Mouse (Mus musculus) urinary bladder, adult 18-20 months (tissue): ENCODE results near the gene Dnajc6.

ENCODE experiments used
- DNase-seq, 2 experiments: peaks; one replicate each; pipeline ENCODE4 v3.0.0; 2022; ENCODE audit warnings: low spot score in 2 of 2, mixed read lengths in 2 of 2

The Dnajc6 gene

DNA sequence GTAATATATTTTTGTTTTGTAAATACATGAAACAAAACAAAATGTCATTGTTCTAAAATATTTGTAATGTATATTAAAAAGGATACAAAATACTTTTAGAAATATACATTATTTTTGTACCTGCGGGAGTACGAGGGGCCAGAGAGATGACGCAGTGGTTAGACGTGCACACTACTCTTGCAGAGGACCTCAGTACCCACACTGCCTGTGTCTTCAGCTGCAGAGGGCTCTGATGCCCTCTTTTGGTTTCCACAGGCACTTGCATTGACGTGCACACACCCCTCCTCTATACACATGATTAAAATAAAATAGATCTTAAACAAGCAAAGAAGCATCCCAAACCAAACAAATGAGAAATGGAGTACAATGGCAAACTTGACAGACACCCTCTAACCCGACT, 146.3 kb downstream of the Dnajc6 start:
- DNase-seq: no peak

DNA sequence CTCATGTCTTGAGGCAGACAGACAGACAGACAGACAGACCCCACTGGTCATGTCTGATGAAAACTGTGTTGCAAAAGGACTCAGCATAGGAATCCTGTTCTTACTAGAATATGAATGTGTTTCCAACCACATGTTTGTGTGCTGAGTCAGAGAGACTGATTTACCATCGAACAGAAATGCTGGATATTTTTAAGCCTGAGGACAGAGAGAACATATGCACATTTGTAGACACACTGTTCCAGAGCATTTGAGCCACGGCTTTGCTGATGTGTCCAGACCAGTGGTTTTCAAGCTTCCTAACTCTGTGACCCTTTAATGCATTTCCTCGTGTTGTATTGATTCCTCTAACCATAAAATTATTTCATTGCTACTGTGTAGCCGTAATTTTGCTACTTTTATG, 146.8 kb downstream of the Dnajc6 start:
- DNase-seq: no peak

DNA sequence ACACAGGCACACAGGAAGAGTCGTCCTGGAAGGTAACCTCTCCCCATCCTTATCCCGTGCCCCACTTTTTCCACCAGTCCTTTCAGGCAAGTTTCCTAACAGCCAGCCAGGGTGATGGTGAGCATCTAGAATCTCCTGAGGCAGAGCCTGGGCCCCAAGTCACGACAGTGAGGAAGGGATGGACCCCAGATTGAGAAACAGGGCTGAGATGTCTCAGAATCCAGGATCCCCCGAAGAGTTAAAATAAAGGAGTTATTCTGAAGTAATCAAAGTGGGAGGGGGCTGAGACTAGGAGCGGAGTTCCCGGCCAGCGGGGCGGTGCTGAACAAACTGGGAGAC, 150.4 kb downstream of the Dnajc6 start:
- no peak for DNase-seq

DNA sequence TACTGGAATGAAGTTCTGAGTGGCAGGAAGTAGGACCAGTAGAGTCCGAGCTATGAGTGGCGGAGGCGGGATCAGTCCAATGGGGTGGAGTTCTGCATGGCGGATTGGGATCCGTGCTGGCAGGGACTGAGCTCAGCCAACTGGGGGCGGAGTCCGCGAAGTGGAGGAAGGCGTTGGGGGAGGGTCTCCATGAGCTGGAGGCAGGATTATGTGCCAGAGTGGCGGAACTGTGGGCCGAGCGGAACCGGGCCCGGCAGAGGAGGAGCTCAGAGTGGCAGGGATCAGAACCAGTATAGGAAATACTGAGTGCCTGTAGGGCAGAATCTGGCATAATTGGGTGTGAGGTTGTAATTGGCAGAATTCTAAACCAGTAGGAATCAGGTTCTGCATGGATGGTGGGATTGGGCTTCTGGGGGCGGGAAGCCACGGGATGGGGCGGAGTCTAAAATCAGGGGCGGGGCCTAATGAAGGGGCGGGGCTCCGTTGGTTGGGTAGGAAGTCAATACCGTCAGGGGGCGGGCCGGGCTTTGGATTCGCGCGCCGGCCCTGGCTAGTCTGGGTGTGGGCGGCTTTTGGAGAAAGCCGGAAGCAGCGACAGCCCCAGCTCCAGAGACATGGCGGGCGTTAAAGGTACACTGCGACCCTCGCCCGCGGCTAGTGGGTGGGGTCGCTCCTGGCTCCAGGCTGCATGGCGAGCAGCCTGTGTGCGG, 150.9 kb downstream of the Dnajc6 start, which contains the start of gene Leprot:
Gene Leprot (plus strand): TSS at position 523 of the 710 bp plus-strand sequence.
- peak; percentile 100 for DNase-seq

DNA sequence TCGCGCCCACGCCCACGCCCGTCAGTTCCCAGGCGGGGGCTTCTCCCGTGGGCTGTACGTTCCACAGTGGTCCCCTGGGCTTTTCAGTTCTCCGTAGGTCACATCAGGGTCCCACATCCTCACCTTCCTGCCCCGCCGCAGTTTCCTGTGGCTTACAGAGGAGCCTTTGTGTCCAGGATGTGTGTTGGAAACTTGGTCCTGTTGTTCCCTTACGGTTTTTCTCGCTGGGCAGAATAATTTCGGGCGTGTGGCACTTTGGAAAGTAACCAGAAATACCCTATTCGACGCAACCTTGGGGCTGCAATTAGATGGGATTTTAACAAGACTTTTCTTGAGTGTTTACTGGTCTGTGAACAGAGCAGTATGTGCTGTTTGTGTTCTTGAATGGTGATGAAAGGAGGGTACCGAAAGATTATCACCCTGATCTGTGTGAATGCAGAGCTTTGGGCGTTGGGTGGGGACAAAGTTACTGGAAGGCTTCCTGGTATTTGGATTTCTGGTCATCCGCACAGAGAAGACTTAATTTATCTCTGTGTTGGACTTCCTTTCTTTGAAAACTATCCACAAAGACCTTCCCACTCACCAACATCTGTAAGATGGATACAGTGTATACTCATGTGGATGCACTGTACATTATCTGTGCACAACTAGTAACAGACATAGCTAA, 151.7 kb downstream of the Dnajc6 start:
- no peak for DNase-seq

DNA sequence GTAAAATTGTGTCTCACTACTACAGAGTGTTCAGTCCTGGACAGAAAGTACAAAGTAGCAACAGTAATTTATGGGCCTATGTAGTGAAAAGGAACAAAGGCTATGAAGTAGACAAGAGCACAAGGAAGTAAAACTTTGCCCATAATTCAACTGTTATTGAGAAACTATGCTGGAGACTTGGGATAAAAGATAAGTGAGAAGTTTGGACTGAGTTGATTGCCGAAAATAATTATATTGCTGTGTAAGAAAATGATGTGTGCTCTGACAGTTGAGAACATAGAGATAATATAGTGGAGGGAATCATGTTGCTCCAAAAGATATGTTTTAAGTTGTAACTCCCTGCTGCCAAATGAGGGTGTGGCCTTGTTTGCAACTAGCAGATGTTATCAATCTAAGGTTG, 152.3 kb downstream of the Dnajc6 start:
- DNase-seq: no peak

DNA sequence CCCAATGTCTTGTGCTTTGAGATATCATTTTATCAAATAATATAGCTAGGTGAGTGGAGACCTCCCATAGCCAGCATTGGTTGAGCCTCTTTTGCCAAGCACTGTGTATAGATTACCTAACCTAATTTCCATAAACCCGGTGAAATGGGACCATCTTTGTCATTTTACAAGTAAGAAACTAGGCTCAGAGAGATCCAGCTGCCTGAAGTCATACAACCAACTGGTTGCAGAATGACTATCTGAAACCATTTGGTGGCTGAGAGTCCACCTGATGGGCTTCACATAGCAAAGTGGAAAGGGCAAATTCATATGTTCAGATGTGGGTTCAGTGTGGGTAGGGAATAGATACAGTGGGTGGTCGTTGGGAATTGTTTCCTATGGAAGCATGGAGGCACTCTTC, 154.5 kb downstream of the Dnajc6 start:
- DNase-seq: no peak

DNA sequence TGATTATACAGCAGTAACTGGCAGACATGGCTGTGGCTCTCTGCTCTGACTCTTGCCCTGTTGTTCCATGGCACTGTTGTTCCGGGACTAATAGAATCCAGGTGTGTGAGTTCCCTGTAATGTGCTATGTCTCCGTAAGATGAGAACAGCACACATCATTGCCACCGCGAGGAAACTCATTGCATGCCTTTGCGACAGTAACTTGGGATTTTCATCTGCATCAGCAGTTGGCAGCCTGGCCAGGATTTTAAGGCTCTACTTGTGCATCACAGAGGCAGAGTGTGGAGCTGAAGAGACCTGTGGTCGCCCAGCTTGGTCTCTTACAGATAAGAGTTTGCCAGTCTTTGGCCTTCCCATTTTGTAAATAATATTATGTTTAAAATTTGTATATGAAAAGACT, 157.8 kb downstream of the Dnajc6 start:
- no peak for DNase-seq

DNA sequence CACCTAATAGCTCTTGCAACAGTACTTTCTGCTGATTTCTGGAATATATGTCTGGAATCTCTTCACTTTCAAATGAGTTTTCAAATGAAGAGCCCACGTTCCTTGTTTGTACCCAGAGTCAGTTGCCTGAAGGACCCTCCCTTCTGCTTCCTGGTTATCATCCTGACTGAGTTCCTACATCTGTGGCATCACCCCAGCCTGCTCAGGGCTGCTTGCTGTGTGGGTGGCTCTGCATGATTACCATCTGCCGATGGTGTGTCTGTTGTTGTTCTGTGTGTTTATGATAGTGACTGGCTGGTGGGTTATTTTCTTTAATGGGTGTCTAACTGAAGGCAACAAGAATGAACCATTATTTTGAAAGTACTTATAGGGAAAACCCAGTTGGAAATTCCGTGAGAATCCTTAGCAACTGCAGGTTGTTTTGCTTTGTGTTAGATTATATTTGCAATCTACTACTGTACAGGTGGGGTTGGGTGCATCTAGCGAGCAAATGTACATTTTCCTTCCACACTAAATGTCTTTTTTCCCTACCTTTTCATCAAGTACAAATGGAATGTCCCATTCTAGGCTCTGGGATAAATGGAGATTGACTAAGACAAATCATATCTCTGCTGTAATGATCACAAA, 158.5 kb downstream of the Dnajc6 start:
- DNase-seq: no peak

DNA sequence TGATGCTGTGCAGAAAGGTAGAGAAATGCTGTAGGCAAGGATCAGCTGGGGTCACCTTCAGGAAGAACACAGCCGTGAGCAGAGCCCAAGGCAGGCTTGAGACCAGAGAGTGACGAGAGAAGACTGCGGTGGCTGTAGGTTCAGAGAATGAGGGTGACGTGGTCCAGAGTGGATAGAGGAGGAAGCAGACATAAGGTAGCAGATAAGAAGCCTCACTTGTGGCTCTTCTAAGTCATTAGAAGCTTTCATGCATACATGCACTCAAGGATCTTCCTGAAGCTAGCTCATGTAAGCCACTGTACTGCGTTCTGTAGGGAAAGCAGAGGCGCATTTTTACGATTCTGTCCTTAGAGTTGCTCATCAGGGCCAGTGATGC, 159.0 kb downstream of the Dnajc6 start:
- no peak for DNase-seq

DNA sequence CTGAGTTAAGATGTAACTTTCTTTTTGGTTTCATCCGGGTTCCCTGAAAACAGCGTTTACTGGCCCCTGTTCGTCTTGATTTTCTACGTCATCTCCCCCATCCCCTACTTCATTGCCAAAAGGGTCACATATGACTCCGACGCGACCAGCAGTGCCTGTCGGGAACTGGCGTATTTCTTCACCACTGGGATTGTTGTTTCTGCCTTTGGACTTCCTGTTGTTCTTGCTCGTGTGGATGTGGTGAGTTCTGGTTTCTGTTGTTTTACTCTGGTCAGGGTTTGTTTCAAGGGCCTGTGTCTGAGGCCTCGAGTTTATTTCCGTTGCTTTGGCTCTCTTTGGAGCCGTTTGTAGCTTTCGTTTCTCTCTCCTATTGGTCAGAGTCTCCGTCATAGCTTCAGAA, 159.6 kb downstream of the Dnajc6 start:
- DNase-seq: no peak

DNA sequence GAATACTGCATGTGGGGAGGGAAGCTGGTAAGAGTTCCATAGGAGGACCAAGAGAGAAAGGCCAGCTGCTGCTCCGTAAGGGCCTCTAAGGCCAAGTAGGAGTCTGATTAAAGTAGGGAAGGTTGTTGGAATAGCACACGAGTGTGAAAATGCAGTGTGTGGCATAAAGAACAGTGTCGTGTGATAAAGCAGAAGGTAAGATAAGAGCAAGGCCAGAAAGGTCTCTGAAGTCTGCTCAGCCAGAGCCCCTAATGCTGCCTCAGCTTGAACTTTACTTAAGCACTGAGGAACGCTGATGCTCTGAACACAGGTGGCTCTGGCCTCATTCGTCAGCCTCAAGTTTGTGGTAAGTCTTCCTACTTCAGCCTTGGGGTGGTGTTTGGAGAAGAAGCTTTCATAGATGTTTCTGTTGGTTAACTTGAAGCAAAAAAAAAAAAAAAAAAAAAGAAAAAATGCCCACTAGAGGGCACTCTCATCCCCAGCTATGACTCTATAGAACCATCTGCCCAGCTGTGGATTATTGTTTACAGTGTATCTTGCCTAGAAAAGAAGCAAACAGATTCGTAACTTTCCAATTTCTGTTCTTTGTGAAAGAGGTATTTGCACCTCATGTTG, 160.6 kb downstream of the Dnajc6 start:
- no peak for DNase-seq

DNA sequence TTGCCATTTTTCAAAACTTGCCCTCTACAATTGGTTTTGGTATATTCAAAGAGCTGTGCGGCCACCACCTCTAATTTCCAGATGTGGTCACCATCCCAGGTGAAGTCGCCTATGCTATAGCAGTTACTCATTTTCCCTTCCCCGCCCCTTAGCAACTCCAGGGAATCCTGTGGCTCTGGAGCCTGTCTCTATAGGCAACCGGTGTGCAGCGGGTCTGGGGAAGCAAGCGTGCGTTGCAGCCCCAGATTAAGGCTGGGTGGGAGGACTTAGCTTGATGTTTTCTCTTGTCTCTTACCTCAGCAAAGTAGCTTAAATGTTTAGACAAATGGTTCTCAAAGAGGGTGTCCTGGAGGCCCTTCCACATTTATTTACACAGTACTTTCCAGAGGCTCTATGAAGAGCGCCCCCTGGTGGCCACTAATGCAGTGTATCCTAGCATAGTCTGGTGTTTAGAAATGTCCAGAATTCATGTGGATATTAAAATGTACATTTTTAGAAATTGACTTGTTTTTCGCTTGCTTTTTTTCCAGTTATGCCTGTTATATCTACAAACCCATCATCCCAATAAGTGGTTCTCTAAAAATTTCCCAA, 167.8 kb downstream of the Dnajc6 start:
- peak in 1 of 2 experiments; percentile 34 for DNase-seq

DNA sequence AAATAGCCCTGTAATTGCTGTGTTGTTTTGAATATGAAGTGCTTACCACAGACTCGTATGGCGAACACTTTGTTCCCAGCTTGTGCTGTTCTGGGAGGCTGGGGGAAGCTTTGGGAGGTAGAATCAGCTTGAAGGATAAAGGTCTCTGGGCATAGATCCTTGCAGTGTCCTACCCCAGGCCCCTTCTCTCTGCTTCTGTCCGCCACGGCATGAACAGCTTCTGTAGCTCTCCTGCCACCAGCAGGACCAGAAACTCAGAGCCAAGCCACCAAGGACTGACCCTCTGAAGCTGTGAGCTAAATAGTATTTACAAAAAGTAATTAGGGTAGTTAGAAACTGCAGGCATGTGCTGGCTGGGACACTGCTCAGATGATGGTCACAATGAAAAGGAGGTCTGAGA, 168.3 kb downstream of the Dnajc6 start:
- DNase-seq: no peak

DNA sequence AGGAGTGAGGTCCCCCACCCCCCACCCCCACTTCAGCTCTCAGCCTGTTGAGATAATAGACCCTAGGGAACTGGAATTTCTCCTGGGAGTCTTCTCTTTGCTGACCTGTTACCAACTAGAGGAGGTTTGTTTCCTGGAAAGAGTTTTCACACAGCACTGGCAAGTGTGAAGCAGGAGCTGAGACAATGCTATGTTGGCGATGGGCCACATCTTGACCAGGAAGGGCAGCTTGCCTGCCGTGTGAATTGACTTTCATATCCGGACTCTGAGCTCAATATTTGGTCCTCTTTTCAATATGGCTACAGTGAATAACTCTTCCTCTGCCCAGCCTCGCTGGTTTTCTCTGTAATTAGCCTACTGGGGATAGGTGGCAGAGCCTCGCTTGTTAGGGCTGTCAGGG, 172.7 kb downstream of the Dnajc6 start:
- DNase-seq: no peak

DNA sequence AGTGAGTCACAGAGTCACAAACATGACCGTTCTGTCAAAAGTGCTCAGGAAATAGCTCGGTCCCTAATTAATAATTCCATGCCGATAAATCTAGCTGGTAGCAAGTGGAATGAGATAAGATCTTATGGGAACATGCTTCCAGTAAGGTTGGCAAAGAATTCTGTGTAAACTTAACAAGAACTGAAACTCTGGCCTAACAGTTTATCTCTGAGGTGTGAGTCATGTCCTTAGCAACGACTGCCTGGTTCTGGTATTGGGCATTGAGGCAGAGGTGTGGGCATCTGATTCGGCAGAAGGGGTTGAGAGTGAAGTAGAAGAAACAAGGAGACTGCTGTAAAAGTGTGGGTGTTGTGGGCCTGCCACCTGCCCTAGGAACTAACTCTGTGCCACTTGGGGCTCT, 173.4 kb downstream of the Dnajc6 start:
- DNase-seq: no peak

DNA sequence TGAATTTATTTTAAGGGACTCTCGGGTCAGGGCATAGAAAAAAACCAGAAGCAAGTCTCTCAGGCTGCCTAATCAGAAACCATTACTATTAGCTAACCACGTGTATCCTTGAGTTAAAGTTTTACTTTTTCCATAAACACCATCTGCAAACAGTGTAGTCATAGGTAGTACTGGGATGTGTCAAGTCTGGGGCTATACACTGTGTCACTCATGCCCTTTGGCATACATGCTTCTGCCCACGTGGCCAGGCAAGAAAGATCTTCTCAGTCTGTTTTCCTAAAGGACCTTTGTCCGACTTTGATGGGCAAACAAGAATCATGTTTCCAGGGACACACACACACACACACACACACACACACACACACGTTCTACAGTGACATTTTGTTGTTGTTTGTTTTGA, 178.3 kb downstream of the Dnajc6 start:
- no peak for DNase-seq

DNA sequence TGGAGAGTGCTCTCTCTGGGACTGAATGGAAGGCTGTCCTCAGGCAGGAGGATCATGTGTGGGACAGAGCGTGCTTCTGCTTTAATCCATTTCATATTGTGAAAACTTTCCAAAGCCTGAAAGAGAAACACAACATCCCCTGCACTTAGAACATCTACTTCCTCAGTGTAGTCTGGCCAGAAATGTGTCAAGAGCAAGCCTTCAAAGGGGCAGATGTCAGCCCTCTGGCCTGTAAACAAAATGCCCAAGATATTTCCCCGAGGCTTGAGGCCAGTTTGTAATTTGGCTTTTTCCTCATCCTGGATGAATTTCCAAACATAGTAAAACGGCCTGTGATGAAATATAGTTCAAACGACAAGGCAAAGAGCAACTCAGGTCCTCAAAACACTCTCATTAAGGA, 179.3 kb downstream of the Dnajc6 start:
- DNase-seq: no peak

DNA sequence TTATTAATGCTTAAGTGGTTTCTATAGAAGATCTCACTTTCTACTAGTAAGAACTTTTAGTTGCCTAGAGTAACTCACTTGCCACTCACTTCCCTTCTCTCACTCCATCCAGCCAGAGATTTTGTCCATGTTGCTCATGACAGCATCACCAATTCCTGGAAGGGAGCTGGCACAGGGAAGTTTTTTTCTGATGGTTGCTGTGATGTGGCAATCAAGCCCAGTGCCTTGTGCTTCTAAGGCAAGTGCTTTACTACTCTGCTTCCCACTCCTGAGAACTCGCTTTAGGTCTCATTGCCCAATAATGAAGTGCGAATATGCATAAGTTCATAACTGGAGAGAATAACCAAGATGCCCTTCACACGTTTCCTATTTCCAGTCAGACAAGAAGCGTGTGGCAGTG, 186.2 kb downstream of the Dnajc6 start:
- DNase-seq: no peak

DNA sequence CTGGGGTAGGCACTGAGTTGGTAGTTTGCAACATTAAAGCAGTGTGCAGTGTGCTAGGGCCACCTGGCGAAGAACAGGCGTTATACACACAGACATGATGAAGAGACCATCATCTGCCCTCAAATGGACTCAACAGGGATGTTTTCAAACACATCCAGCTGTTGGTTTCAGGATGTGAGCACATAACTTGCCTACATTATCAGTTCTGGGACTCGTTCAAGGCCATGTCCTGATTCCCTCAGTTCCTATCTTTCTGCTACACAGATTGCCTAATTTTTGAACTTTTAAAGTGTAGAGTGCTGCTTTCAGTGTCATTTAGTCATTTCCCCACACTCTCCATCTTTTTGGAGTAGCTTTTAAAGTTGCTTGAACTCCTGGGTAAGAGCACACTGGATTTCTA, 186.6 kb downstream of the Dnajc6 start:
- no peak for DNase-seq

DNA sequence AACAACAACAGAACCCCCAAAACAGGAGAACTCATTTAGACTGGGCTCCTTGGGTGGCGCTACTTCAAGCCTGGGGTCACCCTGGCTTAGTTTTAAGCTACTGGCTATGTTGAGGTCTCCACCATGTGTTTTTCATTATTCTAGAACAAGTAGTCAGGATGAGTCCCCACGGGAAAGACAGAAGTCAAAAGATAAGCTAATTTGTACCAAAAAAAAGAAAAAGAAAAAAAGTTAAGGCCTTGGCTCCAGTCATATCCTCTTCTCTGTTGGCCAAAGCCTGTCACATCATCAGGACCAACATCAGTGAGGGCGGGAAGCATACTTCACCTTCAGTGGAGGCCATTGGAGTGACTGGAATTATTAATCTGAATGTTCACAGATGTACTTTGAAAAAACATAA, 188.4 kb downstream of the Dnajc6 start:
- DNase-seq: no peak

DNA sequence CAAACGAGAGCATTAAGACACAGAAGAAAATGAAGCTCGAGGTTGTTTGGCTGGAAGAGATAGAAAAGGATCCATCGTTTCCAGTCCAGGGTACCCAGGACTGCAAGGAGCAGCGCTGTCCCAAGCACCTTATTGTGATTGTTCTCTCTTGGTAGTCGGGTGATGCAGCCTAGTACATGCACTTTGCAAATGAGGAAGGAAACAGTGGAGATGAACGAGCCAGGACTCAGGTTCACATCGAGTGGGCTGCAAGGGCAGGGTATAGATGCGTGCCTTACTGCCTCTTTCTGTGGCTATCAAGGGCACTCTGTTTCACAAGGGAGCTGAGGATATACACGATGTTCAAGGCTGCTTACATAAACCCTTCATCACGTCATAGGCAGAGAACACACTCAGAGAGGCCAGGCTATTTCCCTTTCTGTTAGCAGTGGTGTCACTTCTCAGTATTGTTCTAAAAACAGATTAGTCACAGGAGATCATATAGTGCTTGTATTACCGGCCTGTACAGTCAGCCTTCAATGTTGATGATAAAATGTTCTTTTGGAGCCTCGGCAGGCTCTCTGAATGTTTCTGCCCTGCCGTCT, 189.9 kb downstream of the Dnajc6 start:
- DNase-seq: no peak
